Mouse (Mus musculus): ENCODE results near the gene Pla2g15. TPM values are rescaled to one million over a fixed set of nuclear protein-coding genes. Genes with fewer than 3 reads are reported as not detected.

Gene Pla2g15
- total RNA-seq, 4 experiments from 2014 or later = 3.3 to 5.6 (median 4.0) TPM

Other genes with a start within 250 kb of the Pla2g15 start
- gene Pskh1, start 250.0 kb upstream of the Pla2g15 start, total RNA-seq (2022) = 10 to 100 TPM; 10.9 to 14.7 (median 12.8) TPM
- gene Ctrl, start 216.5 kb upstream of the Pla2g15 start, total RNA-seq (2022) = not detected
- gene Psmb10, start 212.0 kb upstream of the Pla2g15 start, total RNA-seq (2022) = 10 to 100 TPM; 15.3 to 22.6 (median 19.7) TPM
- gene Lcat, start 207.0 kb upstream of the Pla2g15 start, total RNA-seq (2022) = under 1 TPM in 2 of 4 experiments, not detected in 2; 0.24 to 0.78 TPM
- 10 to 100 TPM; 11.8 to 12.7 (median 12.0) TPM for gene Slc12a4, start 184.3 kb upstream of the Pla2g15 start, total RNA-seq (2022)
- not detected for gene Dpep3, start 171.0 kb upstream of the Pla2g15 start, total RNA-seq (2022)
- 10 to 100 TPM; 10.3 to 12.7 (median 10.8) TPM for gene Dus2, start 159.1 kb upstream of the Pla2g15 start, total RNA-seq (2022)
- gene Dpep2nb, start 144.4 kb upstream of the Pla2g15 start, total RNA-seq (2022) = not detected
- 10 to 100 TPM; 11.2 to 13.1 (median 11.7) TPM for gene Ddx28, start 138.5 kb upstream of the Pla2g15 start, total RNA-seq (2022)
- 10 to 100 TPM; 23.6 to 30.5 (median 25.5) TPM for gene Nfatc3, start 91.6 kb upstream of the Pla2g15 start, total RNA-seq (2022)
- gene Esrp2, start 13.4 kb upstream of the Pla2g15 start, total RNA-seq (2022) = not detected
- gene Slc7a6, start 18.5 kb downstream of the Pla2g15 start, total RNA-seq (2022) = 10 to 100 TPM in 2 of 4 experiments, 1 to 10 TPM in 2; 7.2 to 11.4 (median 9.3) TPM
- 1 to 10 TPM; 7.1 to 9.8 (median 8.1) TPM for gene Slc7a6os, start 60.5 kb downstream of the Pla2g15 start, total RNA-seq (2022)
- 10 to 100 TPM; 31.1 to 36.8 (median 34.2) TPM for gene Prmt7, start 60.5 kb downstream of the Pla2g15 start, total RNA-seq (2022)
- gene Smpd3, start 187.6 kb downstream of the Pla2g15 start, total RNA-seq (2022) = 1 to 10 TPM in 1 of 4 experiments, under 1 TPM in 3; 0.53 to 1.0 (median 0.74) TPM

Measured in gastrocnemius, adult 8-10 months (tissue).